Mouse (Mus musculus): ENCODE data around the gene Ncln. TPM values are rescaled to one million over a fixed set of nuclear protein-coding genes. Genes with fewer than 3 reads are reported as not detected.

Gene Ncln
- 31.9 and 44.2 TPM in 2 replicates for polyA plus RNA-seq (2014; fragmentation: Nextera tagmentation; extraction: Ambion mirVana)

- Histone ChIP-seq H3K36me3 (replicated peaks; ENCODE audit: control insufficient read depth, insufficient read depth, low read depth, low read length) (peaks cover 7% of the 10 kb centered on the region), H3K9me3 (replicated peaks; ENCODE audit: control insufficient read depth, low read length) (no peaks in the 10 kb centered on the region), H3K27ac (replicated peaks; ENCODE audit: low read depth, low read length) (no peak within 1 kb of the TSS), H3K4me3 (ENCODE audit: low read depth, low read length) (peak within 1 kb of the TSS; percentile 86), H3K9ac (replicated peaks; ENCODE audit: low read length) (peak within 1 kb of the TSS; percentile 87), H3K4me2 (ENCODE audit: low read depth, low read length) (peak within 1 kb of the TSS; percentile 95), H3K4me1 (ENCODE audit: control insufficient read depth, insufficient read depth, low read length) (peaks cover 3% of the 10 kb centered on the region; the same call in 1 of the 2 replicates), H3K27me3 (ENCODE audit: control insufficient read depth, insufficient read depth, low read length) (no peaks in the 10 kb centered on the region)
- ATAC-seq (replicated peaks; ENCODE audit: insufficient number of reproducible peaks, low FRiP score, low TSS enrichment, low read depth) (peak; percentile 92), DNase-seq (ENCODE audit: low spot score) (peak; percentile 99)
- WGBS = under 1% methylated on average over 45 of the region's 45 CpGs
Observed at GRCm38 (mm10) chr10:81496264-81496901, at the start of gene Ncln. Gene Ncln (minus strand): TSS chr10:81496392.

GRCm38 (mm10) chr10:81545161-81545747 is 49.1 kb upstream of the Ncln start, which contains the start of gene Gna11:
Gene Gna11 (minus strand): TSS chr10:81545190.
- no peaks in the 10 kb centered on the region; the same call in 1 of the 2 replicates for H3K36me3 ChIP-seq (replicated peaks; ENCODE audit: control insufficient read depth, insufficient read depth, low read depth, low read length)
- ATAC-seq (replicated peaks; ENCODE audit: insufficient number of reproducible peaks, low FRiP score, low TSS enrichment, low read depth) (peak; percentile 95), DNase-seq (ENCODE audit: low spot score) (peak; percentile 99)
- peak within 1 kb of the TSS; percentile 84 for H3K4me2 ChIP-seq (ENCODE audit: low read depth, low read length)
- H3K4me1 ChIP-seq (ENCODE audit: control insufficient read depth, insufficient read depth, low read length) = peaks cover 5% of the 10 kb centered on the region
- WGBS = 2% methylated on average over 55 of the region's 59 CpGs
- H3K27ac ChIP-seq (replicated peaks; ENCODE audit: low read depth, low read length) = peak within 1 kb of the TSS; percentile 67
- H3K9me3 ChIP-seq (replicated peaks; ENCODE audit: control insufficient read depth, low read length) = no peaks in the 10 kb centered on the region
- peak within 1 kb of the TSS; percentile 85 for H3K9ac ChIP-seq (replicated peaks; ENCODE audit: low read length)
- H3K4me3 ChIP-seq (ENCODE audit: low read depth, low read length) = peak within 1 kb of the TSS; percentile 75
- H3K27me3 ChIP-seq (ENCODE audit: control insufficient read depth, insufficient read depth, low read length) = no peaks in the 10 kb centered on the region

- H3K4me1 ChIP-seq (ENCODE audit: control insufficient read depth, insufficient read depth, low read length) = peaks cover 5% of the 10 kb centered on the region
- peak overlapping the region; percentile 85 for H3K9ac ChIP-seq (replicated peaks; ENCODE audit: low read length)
- H3K27me3 ChIP-seq (ENCODE audit: control insufficient read depth, insufficient read depth, low read length) = no peaks in the 10 kb centered on the region
- no peak for DNase-seq (ENCODE audit: low spot score)
- peak overlapping the region; percentile 84 for H3K4me2 ChIP-seq (ENCODE audit: low read depth, low read length)
- no peaks in the 10 kb centered on the region for H3K9me3 ChIP-seq (replicated peaks; ENCODE audit: control insufficient read depth, low read length)
- no peak overlapping the region; the same call in 1 of the 2 replicates for H3K27ac ChIP-seq (replicated peaks; ENCODE audit: low read depth, low read length)
- WGBS = under 1% methylated on average over 76 of the region's 93 CpGs
- H3K36me3 ChIP-seq (replicated peaks; ENCODE audit: control insufficient read depth, insufficient read depth, low read depth, low read length) = no peaks in the 10 kb centered on the region; the same call in 1 of the 2 replicates
- ATAC-seq (replicated peaks; ENCODE audit: insufficient number of reproducible peaks, low FRiP score, low TSS enrichment, low read depth) = no peak; the same call in 1 of the 2 replicates
- H3K4me3 ChIP-seq (ENCODE audit: low read depth, low read length) = peak overlapping the region; percentile 75
Observed at GRCm38 (mm10) chr10:81544296-81545160, 48.3 kb upstream of the Ncln start.

GRCm38 (mm10) chr10:81543633-81544032 is 47.4 kb upstream of the Ncln start:
- no peak overlapping the region for H3K27ac ChIP-seq (replicated peaks; ENCODE audit: low read depth, low read length)
- peak overlapping the region; percentile 84 for H3K4me2 ChIP-seq (ENCODE audit: low read depth, low read length)
- H3K9ac ChIP-seq (replicated peaks; ENCODE audit: low read length) = peak overlapping the region; percentile 85
- H3K36me3 ChIP-seq (replicated peaks; ENCODE audit: control insufficient read depth, insufficient read depth, low read depth, low read length) = no peaks in the 10 kb centered on the region; the same call in 1 of the 2 replicates
- no peak for DNase-seq (ENCODE audit: low spot score)
- H3K4me3 ChIP-seq (ENCODE audit: low read depth, low read length) = peak overlapping the region; percentile 75
- WGBS = 64% methylated on average over 1 of the region's 1 CpGs
- no peaks in the 10 kb centered on the region for H3K27me3 ChIP-seq (ENCODE audit: control insufficient read depth, insufficient read depth, low read length)
- peaks cover 5% of the 10 kb centered on the region for H3K4me1 ChIP-seq (ENCODE audit: control insufficient read depth, insufficient read depth, low read length)
- no peaks in the 10 kb centered on the region for H3K9me3 ChIP-seq (replicated peaks; ENCODE audit: control insufficient read depth, low read length)
- ATAC-seq (replicated peaks; ENCODE audit: insufficient number of reproducible peaks, low FRiP score, low TSS enrichment, low read depth) = no peak

- H3K4me1 ChIP-seq (ENCODE audit: control insufficient read depth, insufficient read depth, low read length) = peaks cover 5% of the 10 kb centered on the region
- no peaks in the 10 kb centered on the region for H3K9me3 ChIP-seq (replicated peaks; ENCODE audit: control insufficient read depth, low read length)
- no peak for DNase-seq (ENCODE audit: low spot score)
- peak overlapping the region; percentile 6; the same call in 1 of the 2 replicates for H3K4me3 ChIP-seq (ENCODE audit: low read depth, low read length)
- 0 out of 2 replicates have a peak overlapping the region, but pooled peaks have one; percentile 18 for H3K9ac ChIP-seq (replicated peaks; ENCODE audit: low read length)
- no peak for ATAC-seq (replicated peaks; ENCODE audit: insufficient number of reproducible peaks, low FRiP score, low TSS enrichment, low read depth)
- no peak overlapping the region for H3K27ac ChIP-seq (replicated peaks; ENCODE audit: low read depth, low read length)
- 76% methylated on average over 7 of the region's 7 CpGs for WGBS
- no peaks in the 10 kb centered on the region for H3K27me3 ChIP-seq (ENCODE audit: control insufficient read depth, insufficient read depth, low read length)
- no peak overlapping the region for H3K4me2 ChIP-seq (ENCODE audit: low read depth, low read length)
- no peaks in the 10 kb centered on the region; the same call in 1 of the 2 replicates for H3K36me3 ChIP-seq (replicated peaks; ENCODE audit: control insufficient read depth, insufficient read depth, low read depth, low read length)
Observed at GRCm38 (mm10) chr10:81542727-81543460, 46.7 kb upstream of the Ncln start.

- no peak overlapping the region for H3K4me2 ChIP-seq (ENCODE audit: low read depth, low read length)
- no peaks in the 10 kb centered on the region; the same call in 1 of the 2 replicates for H3K36me3 ChIP-seq (replicated peaks; ENCODE audit: control insufficient read depth, insufficient read depth, low read depth, low read length)
- no peaks in the 10 kb centered on the region for H3K27me3 ChIP-seq (ENCODE audit: control insufficient read depth, insufficient read depth, low read length)
- DNase-seq (ENCODE audit: low spot score) = no peak
- H3K9ac ChIP-seq (replicated peaks; ENCODE audit: low read length) = no peak overlapping the region
- no peak overlapping the region for H3K4me3 ChIP-seq (ENCODE audit: low read depth, low read length)
- 71% methylated on average over 10 of the region's 10 CpGs for WGBS
- H3K27ac ChIP-seq (replicated peaks; ENCODE audit: low read depth, low read length) = no peak overlapping the region
- H3K9me3 ChIP-seq (replicated peaks; ENCODE audit: control insufficient read depth, low read length) = no peaks in the 10 kb centered on the region
- peaks cover 5% of the 10 kb centered on the region for H3K4me1 ChIP-seq (ENCODE audit: control insufficient read depth, insufficient read depth, low read length)
- no peak for ATAC-seq (replicated peaks; ENCODE audit: insufficient number of reproducible peaks, low FRiP score, low TSS enrichment, low read depth)
Observed at GRCm38 (mm10) chr10:81541803-81542202, 45.6 kb upstream of the Ncln start.

GRCm38 (mm10) chr10:81541363-81541762 is 45.2 kb upstream of the Ncln start:
- no peaks in the 10 kb centered on the region for H3K9me3 ChIP-seq (replicated peaks; ENCODE audit: control insufficient read depth, low read length)
- H3K36me3 ChIP-seq (replicated peaks; ENCODE audit: control insufficient read depth, insufficient read depth, low read depth, low read length) = no peaks in the 10 kb centered on the region; the same call in 1 of the 2 replicates
- ATAC-seq (replicated peaks; ENCODE audit: insufficient number of reproducible peaks, low FRiP score, low TSS enrichment, low read depth) = no peak
- H3K4me3 ChIP-seq (ENCODE audit: low read depth, low read length) = no peak overlapping the region
- H3K27me3 ChIP-seq (ENCODE audit: control insufficient read depth, insufficient read depth, low read length) = no peaks in the 10 kb centered on the region
- no peak overlapping the region for H3K4me2 ChIP-seq (ENCODE audit: low read depth, low read length)
- 89% methylated on average over 5 of the region's 5 CpGs for WGBS
- H3K27ac ChIP-seq (replicated peaks; ENCODE audit: low read depth, low read length) = no peak overlapping the region
- no peak overlapping the region for H3K9ac ChIP-seq (replicated peaks; ENCODE audit: low read length)
- DNase-seq (ENCODE audit: low spot score) = no peak
- peaks cover 5% of the 10 kb centered on the region for H3K4me1 ChIP-seq (ENCODE audit: control insufficient read depth, insufficient read depth, low read length)

Measured in embryonic facial prominence, embryonic 11.5 days (tissue).